Mouse (Mus musculus) Muller cell, postnatal 12 days (primary cell): Measurements from ENCODE around the gene Ttc5.
A peak's percentile ranks its signal among the peaks of the same experiment; 100 is the strongest.
"Not testable (repeated sequence)": the region's sequence is repeated elsewhere in the genome, so short reads cannot be mapped to it uniquely, and the experiment has no call there.

ENCODE experiments used
- DNase-seq: peaks from one replicate; pipeline ENCODE4 v3.0.0-alpha.2; 2015; ENCODE audit errors: inconsistent ontology term

Gene Ttc5

DNA sequence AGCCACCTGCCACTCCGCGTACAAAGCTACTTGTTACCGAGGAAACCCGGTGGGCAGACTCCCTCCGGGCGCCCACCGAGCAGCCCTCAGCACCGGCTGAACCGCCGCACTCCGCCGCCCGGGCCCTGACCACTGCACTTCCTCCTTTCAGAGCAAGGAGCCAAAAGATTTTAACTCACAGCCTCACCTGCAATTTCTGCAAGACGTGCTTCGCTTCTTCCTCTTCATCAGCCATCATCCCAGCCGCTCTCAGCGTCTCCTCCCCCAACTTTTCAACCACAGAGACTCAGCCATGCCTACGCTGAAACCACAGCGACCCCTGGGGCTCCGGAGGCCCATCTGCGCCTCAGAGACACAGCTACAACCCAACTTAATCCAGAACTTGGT, at the start of gene Ttc5:
Gene Ttc5, minus strand, starts transcription at position 269 of the 387 bp plus-strand sequence.
- DNase-seq = peak; percentile 95

DNA sequence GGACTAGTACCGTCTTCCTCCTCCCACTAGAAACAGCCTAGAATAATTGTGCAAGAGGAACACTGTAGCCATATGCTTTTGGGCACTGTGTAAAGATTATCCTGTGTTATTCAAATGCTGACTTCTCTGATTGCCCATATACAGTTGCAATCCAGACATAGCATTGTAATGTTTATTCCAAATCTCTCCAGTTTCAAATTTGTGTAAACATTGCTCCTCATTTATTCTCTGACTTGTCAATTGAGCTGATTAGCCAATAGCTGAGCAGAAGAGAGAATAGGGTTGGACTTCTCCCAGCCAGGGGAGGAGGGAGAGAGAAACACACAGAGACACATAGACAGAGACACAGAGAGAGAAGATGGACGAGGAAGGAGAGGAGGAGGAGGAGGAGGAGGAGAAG, 49.1 kb upstream of the Ttc5 start:
- DNase-seq = no peak

DNA sequence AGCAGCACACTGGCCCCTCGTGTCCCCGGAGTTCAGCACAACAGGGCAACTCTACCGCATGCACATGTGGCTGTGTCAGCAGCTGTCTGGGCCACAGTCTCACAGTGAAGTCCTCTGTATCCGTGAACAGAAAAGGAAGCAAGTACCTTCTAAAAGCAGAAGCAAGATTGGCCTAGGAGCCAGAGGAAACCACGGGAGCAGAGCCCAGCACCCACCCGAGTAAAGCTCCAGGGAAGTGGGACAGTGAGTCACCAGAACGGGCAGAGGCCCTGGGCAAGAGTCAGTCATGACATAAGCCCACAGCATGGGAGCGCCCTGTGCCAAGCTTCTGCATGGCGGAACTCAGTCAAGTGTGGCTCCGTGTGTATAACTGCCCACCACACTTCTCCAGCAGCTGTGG, 48.6 kb upstream of the Ttc5 start:
- DNase-seq = peak; percentile 69

DNA sequence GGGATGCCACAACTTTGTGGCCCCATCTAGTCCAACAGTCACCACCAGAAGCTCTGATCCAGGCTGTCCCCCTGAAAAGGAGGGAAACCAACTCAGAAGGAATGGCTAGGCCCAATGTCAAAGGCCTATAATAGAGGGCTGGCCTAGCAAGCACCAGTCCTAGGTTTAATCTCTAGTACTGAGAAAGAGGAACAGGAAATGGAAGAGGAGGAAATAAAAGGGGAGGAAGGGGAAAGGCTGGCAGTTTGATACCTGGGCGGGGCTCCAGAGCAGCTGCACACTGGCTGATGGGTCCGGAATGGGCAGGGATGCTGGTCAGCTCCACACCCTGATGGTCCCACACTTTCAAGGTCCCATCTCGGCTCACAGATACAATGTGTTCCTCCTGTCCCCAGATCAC, 44.6 kb upstream of the Ttc5 start:
- no peak for DNase-seq

DNA sequence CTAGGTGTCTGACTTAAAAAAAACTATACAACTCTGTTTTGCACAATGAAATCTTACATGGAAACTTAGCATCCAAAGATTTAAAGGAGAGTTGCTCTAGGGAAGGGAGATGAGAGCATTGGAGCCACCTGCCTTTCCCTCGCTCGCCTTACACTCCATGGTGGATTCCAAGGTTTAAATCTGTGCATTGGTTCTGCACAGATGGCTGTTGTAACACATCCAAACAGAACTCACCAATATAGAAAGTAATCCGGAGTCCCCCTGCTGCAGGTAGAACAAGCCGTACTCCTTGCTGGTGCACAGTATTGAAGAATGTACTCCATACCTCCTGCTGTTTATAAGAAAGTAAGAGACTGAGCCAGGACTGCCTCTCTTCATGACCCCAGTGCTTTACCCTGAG, 41.3 kb upstream of the Ttc5 start:
- no peak for DNase-seq

DNA sequence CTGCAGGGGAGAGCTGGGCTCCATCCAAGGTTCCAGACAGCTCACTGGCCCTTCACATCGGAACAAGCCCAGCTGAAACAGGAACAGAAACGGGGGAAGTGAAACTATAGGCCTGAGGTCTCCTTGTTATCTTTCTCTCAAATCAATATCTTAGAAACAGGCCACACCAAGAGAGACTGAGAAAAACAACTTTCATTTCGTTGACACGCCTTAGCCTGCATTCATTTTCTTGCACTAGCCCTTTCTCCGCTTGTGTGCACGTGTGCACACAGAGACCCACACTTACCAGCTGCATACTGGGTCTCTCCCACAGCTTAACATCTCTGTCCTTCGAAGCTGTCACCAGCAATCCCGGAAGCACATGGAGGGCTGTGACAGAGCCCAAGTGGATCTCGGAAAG, 38.9 kb upstream of the Ttc5 start:
- DNase-seq = no peak

DNA sequence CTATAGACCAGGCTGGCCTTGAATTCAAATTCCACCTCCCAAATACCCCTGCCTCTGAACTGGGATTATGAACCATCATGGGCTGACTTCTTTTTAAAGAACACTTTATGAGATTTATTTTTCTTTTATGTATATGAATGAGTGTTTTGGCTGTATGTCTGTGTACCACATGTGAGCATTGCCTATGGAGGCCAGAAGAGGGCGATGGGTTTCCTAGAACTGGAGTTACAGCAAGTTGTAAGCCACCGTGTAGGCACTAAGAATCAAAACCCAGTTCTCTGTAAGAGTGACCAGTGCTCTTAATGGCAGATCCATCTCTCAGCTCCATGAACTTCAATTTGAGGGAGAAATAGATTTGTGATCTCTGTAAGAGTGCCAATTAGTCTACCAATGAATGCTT, 37.9 kb upstream of the Ttc5 start:
- DNase-seq = no peak

DNA sequence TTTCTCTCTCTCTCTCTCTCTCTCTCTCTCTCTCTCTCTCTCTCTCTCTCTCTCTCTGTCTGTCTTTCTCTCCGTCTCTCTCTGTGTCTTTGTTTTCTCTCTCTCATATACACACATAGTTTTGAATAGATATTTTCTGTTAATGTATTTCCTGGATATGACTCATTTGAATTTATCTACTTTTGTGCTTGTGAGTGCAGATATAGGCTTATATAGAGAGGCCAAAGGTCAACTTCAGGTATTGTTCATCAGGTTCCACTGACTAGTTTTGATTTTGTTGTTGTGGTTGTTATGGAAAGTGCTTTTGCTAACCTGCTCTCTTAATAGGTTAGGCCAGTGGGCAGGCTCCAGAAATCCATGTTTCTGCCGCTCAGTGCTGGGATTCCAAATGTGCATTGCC, 27.7 kb upstream of the Ttc5 start:
- no peak for DNase-seq

DNA sequence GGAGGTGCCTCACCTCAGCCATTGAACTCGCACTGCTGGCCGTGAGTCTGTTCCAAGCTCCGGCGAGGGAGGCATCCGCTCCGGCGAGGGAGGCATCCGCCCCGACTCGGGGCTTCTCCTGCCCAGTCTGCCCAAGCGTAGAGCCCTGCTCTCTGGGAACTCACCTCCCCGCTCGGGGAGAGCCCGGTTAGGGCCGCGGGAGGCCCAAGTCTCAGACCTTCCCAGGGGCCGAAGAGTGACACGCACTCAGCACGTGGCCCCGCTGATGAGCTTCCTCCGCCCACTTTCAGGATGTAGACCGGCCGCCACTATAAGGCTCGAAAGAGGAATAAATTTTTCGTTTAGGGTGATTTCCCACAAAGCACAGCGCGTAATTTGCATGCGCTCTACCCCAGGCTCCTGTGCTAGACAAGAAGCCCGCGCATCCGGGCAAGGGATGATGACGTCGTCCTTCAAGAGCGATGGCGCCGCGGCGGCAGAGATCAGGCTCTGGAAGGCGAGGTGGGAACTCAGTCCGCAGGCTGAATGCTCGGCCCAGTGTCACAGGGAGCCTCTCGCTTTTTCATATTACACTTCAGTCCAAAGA, 22.3 kb upstream of the Ttc5 start, which contains the start of the genes Ccnb1ip1 and Parp2:
Gene Ccnb1ip1, minus strand, starts transcription at position 246 of the 586 bp plus-strand sequence.
Gene Parp2, plus strand, starts transcription at position 355 of the 586 bp plus-strand sequence.
- peak; percentile 99 for DNase-seq

DNA sequence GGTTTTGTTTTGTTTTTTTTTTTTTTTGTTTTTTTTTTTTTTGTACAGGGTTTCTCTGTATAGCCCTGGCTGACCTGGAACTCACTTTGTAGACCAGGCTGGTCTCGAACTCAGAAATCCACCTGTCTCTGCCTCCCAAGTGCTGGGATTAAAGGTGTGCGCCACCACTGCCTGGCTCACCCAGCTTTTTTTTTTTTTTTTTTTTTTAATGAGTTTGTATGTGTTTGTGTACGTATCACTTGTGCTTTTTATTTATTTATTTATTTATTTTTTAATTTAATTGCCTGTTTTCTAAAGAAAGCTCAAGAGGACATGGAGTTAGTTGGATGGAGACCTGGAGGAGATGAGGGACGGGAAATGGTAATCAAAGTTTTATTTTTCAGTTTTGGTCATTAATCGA, 21.1 kb upstream of the Ttc5 start:
- DNase-seq = not testable (repeated sequence)

DNA sequence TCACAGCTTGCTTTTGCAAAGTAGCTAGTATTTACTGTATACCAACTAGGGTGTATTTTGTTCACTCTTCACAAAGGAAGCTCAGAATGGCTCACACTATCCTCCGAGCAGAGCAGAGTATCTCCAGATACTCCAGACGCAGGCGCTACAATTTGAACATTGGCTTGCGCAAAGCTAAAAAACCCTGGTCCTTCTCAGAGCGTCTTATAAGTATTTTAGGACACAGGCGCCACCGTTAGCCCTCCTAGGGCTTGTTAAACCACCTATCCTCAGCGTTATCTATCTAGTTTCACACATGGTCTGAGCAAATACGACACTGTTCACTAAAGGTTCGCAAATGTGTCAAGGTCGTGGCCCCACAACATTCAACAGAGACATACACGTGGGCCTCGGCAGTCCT, 19.4 kb upstream of the Ttc5 start:
- DNase-seq = no peak

DNA sequence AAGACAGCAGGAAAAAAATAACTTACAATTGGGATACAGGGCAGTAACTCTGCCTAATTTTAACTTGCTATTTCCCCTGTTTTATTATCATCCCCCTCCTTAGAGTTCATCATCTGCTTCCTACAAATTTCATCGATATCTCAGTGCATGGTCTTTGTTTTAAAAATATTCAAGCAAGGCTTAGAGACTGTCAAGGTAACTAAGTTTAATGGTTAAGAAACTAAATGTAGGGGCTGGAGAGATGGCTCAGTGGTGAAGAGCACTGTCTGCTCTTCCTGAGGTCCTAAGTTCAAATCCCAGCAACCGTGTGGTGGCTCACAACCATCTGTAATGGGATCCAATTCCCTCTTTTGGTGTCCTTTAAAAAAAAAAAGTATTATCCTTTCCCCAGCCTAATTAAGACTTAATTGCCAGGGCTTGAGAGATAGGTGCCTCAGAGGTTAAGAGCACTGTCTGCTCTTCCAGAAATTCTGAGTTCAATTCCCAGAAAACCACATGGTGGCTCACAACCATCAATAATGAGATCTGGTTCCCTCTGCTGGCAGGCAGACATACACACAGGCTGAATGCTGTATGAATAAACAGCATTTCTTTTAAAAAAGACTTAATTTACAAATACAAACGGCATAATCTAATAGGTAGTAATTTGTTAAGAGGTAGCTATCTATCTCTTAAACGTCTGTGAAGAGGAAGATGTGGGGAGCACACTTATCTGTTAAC, 17.7 kb upstream of the Ttc5 start:
- DNase-seq = no peak

DNA sequence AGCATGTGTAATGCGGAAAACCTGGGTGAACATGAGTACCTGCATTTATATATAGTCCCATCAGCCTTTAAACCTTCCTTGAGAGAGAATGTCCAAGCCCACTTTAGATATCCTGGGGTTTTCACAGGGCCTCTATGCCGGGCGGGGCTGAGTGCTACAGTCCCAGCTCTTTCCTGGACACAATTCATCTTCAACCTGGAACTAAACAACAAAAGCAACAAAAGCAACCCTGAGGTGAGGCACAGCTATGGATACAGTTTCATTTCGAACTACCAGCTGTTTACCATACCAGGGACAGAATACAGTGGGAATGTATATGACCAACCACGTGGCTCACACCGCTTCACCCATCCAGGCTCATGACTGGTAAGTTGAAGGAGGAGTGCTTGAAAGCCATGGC, 17.1 kb upstream of the Ttc5 start:
- DNase-seq = no peak

DNA sequence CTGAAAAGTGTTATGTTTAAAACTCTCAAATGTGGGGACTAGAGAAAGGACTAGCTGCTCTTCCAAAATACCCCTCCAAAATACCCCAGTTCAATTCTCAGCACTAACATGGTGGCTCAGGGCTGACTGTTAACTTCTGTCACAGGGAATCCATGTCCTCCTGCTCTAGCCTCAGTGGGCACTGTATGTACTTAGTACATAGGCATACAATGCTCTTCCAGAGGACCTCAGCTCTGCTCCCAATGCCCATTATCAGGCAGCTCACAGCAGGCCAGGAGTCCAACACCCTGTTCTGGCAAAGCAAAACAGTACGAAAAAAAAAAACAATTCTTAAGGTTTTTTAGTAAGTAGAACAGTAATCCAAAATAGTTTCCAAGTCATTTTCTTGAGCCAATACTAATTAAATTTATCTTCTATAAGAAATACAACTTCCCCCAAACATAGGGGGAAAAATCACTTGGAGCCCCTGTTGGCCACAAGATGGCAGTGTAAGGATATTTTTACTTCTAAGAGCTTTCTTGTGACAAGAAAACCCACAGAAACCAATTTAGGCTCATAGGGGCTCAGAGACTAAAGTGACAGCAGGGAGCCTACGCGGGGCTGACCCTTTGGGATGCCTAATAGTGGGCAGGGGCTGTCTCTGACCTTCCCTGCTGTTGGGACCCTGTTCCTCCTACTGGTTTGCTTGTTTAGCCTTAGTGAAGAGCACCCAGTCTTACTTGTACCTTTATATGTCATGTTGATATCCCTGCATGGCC, 14.4 kb upstream of the Ttc5 start:
- DNase-seq = peak; percentile 39

DNA sequence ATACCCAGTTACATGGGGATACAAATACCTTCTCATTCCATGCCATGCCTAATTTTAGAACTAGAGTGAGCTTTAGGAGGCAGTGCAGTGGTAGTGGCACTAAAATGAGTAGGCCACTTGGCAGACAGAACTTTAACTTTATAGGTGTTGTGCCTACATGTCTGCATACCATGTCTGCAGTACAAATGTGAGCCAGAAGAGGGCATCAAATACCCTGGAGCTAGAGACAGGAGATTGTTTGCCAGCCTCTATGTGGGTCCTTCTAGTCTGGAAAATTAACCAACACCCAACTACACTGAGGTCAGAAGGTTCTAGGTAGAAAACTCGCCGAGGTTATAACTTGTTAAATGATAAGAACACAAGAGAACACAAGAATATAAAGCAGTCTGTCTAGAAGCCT, 13.2 kb upstream of the Ttc5 start:
- DNase-seq = no peak

DNA sequence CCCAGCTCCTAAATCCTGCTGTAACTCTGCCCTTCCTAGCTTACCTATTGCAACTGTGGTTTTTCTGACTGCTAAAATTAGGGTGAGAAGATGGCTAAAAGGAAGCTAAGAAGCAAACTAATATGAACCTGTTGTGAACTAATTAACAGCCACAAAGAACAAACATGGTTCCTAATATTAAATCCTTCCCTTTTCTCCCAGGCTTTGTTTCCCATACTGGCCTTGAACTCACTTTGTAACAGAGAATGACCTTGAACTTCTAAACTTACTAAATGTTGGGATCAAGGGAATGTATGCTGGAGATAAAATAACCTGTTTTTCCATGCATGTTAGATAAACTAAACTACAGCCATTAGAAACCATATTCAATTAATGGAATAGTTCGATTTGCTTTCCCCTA, 11.1 kb upstream of the Ttc5 start:
- no peak for DNase-seq

DNA sequence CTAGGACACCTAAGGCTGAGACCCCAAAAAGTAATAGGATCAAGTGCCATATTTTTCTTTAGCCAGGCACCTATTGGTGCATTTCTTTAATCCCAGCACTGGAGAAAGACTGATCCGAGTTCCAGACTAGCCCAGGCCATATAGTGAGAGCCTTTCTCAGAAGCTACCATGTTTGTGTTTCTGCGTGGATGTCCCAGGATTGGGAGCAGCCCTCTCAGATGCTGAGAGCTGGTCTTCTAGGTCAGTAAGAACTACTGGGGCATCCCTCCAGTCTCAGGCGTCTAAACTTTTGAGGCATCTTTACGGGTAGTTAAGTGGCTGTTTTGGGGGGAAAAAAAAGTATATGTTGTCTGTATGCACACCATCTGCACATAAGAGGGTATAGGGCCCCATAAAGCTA, 10.6 kb upstream of the Ttc5 start:
- DNase-seq = no peak

DNA sequence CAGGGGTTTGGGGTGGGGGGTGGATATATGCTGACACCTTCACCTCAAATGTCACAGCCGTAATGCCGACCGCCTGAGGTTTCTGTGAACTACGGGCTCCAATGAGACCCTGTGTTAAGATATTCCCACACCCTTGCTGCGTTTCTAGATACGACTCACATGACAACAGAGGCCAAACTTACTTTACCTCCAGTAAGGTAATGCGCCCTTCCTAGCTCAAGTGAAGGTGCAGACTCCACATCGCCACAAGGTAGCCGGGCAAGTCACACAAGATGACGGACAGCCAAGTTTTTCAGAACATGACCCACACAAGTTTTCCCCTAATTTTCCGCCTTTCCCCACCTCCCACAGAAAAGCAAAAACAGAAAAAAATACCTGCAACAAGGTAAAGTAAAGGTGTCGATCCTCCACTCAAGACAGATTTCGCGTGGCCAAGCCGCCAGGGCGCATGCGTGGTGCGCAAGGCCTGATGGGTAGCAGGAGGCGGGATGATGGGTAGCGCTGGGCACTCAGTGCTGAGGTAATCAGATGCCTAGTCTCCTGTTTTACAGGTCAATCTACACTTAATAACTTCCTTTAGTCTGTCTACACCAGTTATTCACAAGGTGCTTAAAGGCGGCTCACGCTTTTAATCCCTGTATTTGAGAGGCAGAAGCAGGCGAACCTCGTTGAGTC, 10.1 kb upstream of the Ttc5 start:
- no peak for DNase-seq

DNA sequence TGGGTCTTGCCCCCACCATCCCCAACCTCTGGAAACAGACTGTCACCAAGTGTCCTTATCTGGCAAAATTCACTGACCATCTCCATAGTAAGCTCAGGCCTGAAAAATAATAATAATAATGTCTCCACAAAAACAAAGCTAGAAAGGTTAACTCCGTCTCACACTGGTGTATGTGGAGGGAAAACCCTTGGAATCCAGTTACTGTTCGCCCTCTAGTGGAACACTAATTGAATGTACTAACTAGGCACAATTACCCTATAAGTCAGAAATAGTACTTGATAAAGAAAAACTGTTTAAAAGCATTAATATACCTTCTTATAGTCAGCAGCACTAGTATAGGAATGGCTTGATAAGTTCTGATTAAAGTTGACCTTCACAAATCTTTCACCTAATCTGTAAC, 2.8 kb upstream of the Ttc5 start:
- no peak for DNase-seq

DNA sequence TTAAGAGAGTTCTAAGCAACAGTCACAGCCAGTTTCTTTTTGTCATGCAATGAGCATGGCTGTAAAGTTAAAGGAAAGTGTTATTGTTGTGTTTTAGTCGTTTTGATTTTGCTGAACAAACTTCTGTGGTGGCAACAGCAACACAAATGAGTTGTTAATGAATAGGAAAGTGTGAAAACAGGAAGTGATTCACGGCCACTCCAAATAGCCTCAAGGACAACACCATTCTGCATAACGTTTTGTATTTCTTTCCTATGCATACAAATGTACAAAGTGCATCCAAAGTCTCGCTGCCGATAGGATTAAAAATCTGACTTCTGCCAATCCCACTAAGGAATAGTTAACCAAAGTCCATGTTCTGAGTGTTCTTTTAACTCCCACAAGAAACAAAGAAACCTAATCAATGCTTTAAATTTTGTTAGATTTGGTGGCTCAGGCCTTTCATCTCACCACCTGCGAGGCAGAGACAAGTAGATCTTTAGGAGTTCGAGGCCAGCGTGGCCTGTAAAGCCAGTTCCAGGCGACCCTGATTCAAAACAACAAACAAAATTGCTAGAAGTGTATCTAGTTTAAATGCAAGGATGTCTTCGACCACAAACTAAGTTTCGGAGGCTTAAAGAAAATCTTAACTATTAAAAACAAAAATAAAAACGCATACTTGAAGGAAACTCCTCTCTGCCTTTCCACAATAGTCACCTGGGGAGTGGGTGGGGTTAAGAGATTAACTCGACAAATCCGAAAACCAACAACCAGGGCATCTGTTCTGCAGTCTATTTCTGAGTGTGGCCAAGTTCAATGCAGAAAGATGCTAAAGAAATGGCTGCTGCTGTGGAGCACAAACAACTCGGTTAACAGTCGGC, 698 bp downstream of the Ttc5 start:
- no peak for DNase-seq

DNA sequence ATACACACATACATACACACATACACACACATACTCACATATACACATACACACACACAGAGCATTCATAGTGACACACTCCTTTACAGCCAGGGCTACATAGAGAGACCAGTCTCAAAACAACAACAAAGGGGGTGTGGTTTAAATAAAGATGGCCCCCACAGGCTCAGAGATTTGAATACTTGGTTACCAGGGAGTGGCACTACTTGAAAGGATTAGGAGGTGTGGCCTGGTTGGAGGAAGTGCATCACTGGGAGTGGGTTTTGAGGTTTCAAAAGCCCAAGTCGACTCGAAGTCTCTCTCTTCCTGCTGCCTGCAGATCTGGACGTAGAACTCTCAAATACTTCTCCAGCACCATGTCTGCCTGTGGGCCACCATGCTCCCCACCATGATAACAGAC, 3.2 kb downstream of the Ttc5 start:
- DNase-seq = no peak
